Mouse (Mus musculus): ENCODE measurements around the gene Asprv1.
A peak's percentile ranks its signal among the peaks of the same experiment; 100 is the strongest.

The Asprv1 gene

DNA sequence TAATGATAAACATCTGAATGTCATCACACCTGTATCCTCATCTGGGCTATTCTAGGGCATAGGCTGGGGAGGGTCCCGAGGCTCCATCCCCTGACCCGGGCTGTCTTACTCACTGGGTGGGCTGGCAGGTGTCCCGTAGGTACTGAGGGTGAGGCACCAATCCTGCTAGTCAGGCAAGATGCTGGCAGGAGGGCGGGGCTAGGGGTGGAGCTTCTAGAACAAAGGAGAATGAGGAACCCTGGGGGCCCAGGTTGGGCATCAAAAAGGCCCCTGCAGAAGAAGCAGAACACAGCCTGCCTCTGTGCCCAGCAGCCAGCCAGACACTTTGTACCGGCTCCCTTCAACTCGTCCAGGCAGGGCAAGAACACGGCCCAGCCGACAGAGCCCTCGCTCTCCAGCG, at the start of gene Asprv1:
Gene Asprv1, plus strand, starts transcription at position 219 of the 400 bp plus-strand sequence.
- DNase-seq, result no peak

GRCm38 (mm10) chr6:86578396-86578795, 49.6 kb upstream of the Asprv1 start:
- no peak for DNase-seq

- DNase-seq, result no peak
Measured at GRCm38 (mm10) chr6:86579066-86579784, 48.7 kb upstream of the Asprv1 start.

DNA sequence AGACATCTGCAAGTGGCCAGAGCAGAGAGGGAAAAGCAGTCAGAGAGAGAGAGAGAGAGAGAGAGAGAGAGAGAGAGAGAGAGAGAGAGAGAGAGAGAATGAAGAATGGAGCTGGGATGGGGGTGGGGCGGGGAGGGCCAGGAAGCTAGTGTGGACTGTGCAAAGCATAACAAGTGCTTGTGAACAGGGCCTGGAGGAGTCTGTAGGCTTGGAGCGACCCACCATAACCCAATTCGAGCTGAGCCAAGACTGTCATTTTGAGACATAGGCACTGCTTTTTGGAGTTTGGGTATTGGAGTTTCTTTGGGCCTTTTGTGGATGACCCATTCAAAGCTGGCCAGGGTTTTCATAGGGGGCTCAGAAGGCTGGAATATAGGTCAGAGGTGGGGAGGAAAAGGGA, 48.0 kb upstream of the Asprv1 start:
- no peak for DNase-seq

- no peak for DNase-seq
Measured at GRCm38 (mm10) chr6:86583141-86583540, 44.8 kb upstream of the Asprv1 start.

GRCm38 (mm10) chr6:86583601-86584215, 44.3 kb upstream of the Asprv1 start:
- no peak for DNase-seq

GRCm38 (mm10) chr6:86584296-86585015, 43.5 kb upstream of the Asprv1 start:
- DNase-seq, result peak; percentile 82

GRCm38 (mm10) chr6:86585070-86585600, 42.8 kb upstream of the Asprv1 start:
- DNase-seq, result peak; percentile 87

DNA sequence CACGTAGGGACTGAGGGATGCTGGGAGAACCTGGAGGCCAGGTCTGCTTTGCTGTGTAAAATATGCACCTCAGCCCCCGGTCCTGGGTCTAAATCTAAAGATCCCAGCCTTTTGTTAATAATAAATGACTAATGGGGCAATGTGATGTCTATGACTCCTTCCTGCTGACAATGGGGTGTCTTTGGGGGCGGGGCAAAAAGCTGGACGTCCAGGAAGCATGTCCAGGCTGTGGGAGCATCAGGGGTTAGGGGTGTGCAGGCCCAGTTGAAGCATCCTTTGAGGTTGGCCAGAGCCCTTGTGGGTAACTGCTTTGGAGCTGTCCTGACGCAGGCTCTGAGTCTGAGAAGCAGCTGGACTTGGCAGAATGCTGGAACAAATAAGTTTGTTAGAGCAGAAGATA, 41.9 kb upstream of the Asprv1 start:
- DNase-seq, result no peak

- no peak for DNase-seq
Measured at GRCm38 (mm10) chr6:86588429-86588828, 39.5 kb upstream of the Asprv1 start.

- DNase-seq, result no peak
Measured at GRCm38 (mm10) chr6:86593146-86593897, 34.6 kb upstream of the Asprv1 start.

GRCm38 (mm10) chr6:86594636-86595035, 33.3 kb upstream of the Asprv1 start:
- no peak for DNase-seq

GRCm38 (mm10) chr6:86595865-86596440, 32.0 kb upstream of the Asprv1 start:
- DNase-seq, result no peak

GRCm38 (mm10) chr6:86598742-86599193, 29.2 kb upstream of the Asprv1 start:
- no peak for DNase-seq

GRCm38 (mm10) chr6:86599197-86599596, 28.8 kb upstream of the Asprv1 start:
- peak; percentile 66 for DNase-seq

GRCm38 (mm10) chr6:86599951-86600414, 28.0 kb upstream of the Asprv1 start:
- no peak for DNase-seq

DNA sequence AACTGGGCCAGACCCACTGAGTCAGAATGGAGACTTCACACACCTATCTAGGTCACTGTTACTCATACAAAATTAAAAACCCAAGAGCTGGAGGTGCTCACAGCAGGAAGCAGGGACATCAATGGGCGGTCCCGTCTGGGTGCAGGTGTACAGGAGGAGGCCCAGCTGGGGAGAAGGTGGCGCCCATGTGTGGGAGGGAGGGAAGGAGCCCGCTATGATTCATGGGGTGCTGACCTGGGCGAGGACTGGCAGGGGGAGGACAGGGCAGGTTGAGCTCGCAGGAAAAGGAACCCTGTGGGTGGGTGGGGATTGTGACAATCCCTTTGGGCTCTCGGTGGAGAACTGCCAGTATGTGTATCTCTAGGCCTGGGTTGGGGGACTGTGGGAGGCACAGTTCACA, 22.7 kb upstream of the Asprv1 start:
- no peak for DNase-seq

DNA sequence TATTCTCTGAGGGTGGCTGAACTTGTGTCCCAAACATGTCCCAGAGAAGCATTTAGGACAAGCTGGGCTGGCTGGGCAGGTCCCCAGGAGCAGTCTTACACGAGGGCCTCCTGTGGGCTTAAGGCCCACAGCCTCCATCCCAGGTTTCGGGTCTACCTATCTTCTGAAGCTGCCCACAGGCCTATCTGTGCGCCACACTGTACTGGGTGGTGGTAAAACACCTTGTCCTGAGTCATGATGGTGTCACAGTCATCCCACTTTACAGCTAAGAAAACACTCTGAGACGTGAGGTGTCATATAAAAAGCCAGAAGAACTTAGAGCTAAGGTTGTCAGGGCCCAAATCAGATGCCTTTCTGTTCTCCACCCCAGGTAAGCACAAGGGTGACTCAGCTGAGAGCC, 21.7 kb upstream of the Asprv1 start:
- DNase-seq, result no peak

DNA sequence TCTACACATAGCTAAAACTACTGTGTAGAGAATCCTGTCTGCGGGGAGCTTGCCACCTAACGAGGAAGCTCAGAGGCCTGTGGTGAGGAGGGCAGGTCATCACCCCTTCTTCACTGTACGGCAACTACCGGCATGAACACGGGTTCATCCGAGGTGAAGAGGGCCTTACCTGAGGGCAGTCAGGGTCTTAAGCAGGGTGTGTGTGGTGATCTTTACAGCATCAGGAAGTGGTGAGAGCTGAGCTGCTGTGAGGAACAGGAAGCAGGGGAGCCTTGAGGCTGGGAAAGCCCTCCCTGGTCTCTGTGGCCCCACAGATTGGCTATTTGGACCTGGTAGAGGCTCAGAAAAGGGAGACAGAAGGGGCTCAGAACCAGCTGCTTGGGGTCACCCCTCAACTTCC, 20.5 kb upstream of the Asprv1 start:
- no peak for DNase-seq

- no peak for DNase-seq
Measured at GRCm38 (mm10) chr6:86609235-86609634, 18.7 kb upstream of the Asprv1 start.

- no peak for DNase-seq
Measured at GRCm38 (mm10) chr6:86610714-86611113, 17.2 kb upstream of the Asprv1 start.

- no peak for DNase-seq
Measured at GRCm38 (mm10) chr6:86615301-86615700, 12.7 kb upstream of the Asprv1 start.
